Mouse (Mus musculus) midbrain, embryonic 10.5 days (tissue): ENCODE measurements around the gene Ypel5. TPM values are rescaled to one million over a fixed set of nuclear protein-coding genes. Genes with fewer than 3 reads are reported as not detected.

Source experiments
- DNase-seq: peaks from one replicate; pipeline ENCODE4 v3.0.0-alpha.2; 2017; ENCODE audit warnings: low spot score
- H3K27ac ChIP-seq: fragments of 300-500 bp; sonication (generic); replicated peaks from 2 replicates; pipeline ENCODE4 v1.5.1; 2016; ENCODE audit warnings: mild to moderate bottlenecking
- H3K27me3 ChIP-seq: fragments of 300-500 bp; sonication (generic); 2 replicates; pipeline ENCODE4 v1.6.1; 2016; ENCODE audit warnings: low read depth, mild to moderate bottlenecking; ENCODE audit not compliant: poor library complexity, severe bottlenecking
- H3K36me3 ChIP-seq: fragments of 300-500 bp; sonication (generic); 2 replicates; pipeline ENCODE4 v1.6.1; 2016; ENCODE audit warnings: mild to moderate bottlenecking, moderate library complexity
- H3K4me1 ChIP-seq: fragments of 300-500 bp; sonication (generic); 2 replicates; pipeline ENCODE4 v1.6.1; 2016
- H3K4me3 ChIP-seq: fragments of 300-500 bp; sonication (generic); 2 replicates; pipeline ENCODE4 v1.5.1; 2016; ENCODE audit warnings: mild to moderate bottlenecking, moderate library complexity
- H3K9me3 ChIP-seq: fragments of 300-500 bp; sonication (generic); replicated peaks from 2 replicates; pipeline ENCODE4 v1.6.1; 2016; ENCODE audit warnings: mild to moderate bottlenecking
- WGBS: fragments of 180-500 bp; shearing (Covaris S2); methylation state at CpG from one replicate; pipeline ENCODE4 v1.1.7; 2016; 5-methylcytosine and 5-hydroxymethylcytosine counted together
- polyA plus RNA-seq: library from polyadenylated mRNA; unstranded; fragments of >200 nt; fragmentation: Nextera tagmentation; extraction: Ambion mirVana; gene quantifications from 2 replicates; pipeline ENCODE4 v1.2.1, GENCODE M21; 2016

Gene Ypel5
- polyA plus RNA-seq, 1 experiment from 2014 or later, result 31.9 TPM

DNA sequence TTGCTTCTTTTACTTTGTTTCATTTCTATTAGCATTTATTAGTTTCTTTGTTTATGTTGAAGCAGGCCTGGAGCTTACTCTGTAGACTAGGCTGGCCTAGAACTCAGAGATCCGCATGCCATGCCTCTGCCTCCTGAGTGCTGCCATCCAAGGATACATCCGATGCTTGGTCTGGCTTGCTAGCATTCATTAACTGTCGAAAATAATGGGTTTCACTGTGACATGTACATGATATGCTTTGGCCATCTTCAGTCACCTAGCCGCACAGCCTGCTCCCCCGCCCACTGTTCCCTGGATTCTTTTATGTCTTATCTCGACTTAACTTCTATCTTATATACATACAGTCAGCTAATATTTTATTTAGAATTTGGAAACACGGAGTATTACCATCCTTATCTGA, 60.8 kb downstream of the Ypel5 start:
- WGBS, result 90% methylated on average over 7 of the region's 7 CpGs
- no peak overlapping the region for H3K4me3 ChIP-seq
- H3K27ac ChIP-seq, result no peak overlapping the region
- DNase-seq, result no peak
- H3K4me1 ChIP-seq, result no peaks in the 10 kb centered on the region
- no peaks in the 10 kb centered on the region for H3K36me3 ChIP-seq
- no peaks in the 10 kb centered on the region for H3K9me3 ChIP-seq
- H3K27me3 ChIP-seq, result no peaks in the 10 kb centered on the region

GRCm38 (mm10) chr17:72897961-72898360, 61.7 kb downstream of the Ypel5 start:
- 88% methylated on average over 5 of the region's 5 CpGs for WGBS
- H3K4me3 ChIP-seq, result no peak overlapping the region

GRCm38 (mm10) chr17:72898775-72899174, 62.5 kb downstream of the Ypel5 start:
- WGBS, result 69% methylated on average over 3 of the region's 3 CpGs
- no peaks in the 10 kb centered on the region for H3K4me1 ChIP-seq
- no peak overlapping the region for H3K27ac ChIP-seq
- no peaks in the 10 kb centered on the region for H3K36me3 ChIP-seq
- H3K4me3 ChIP-seq, result no peak overlapping the region
- H3K27me3 ChIP-seq, result no peaks in the 10 kb centered on the region
- no peaks in the 10 kb centered on the region for H3K9me3 ChIP-seq
- DNase-seq, result no peak

More at GRCm38 (mm10) chr17:72897961-72898360, 61.7 kb downstream of the Ypel5 start:
- Histone ChIP-seq H3K27me3 (no peaks in the 10 kb centered on the region), H3K36me3 (no peaks in the 10 kb centered on the region), H3K27ac (no peak overlapping the region), H3K4me1 (no peaks in the 10 kb centered on the region), H3K9me3 (no peaks in the 10 kb centered on the region)
- no peak for DNase-seq

Other genes with a start within 250 kb of the Ypel5 start
- gene Alk, start 231.8 kb upstream of the Ypel5 start, polyA plus RNA-seq, result 0.21 and 0.57 TPM in 2 replicates
- gene Lbh, start 81.9 kb downstream of the Ypel5 start, polyA plus RNA-seq, result 2.0 and 3.0 TPM in 2 replicates